Mouse (Mus musculus) olfactory bulb, adult 2 months (tissue): ENCODE data around the gene Plcb1.

Experiments
- CTCF ChIP-seq: fragments of 200-500 bp; IDR thresholded peaks from 2 replicates; pipeline ENCODE4 v1.5.1; 2012; ENCODE audit warnings: low read depth, mild to moderate bottlenecking, low read length, moderate library complexity; ENCODE audit not compliant: insufficient read depth
- POLR2A ChIP-seq: fragments of 200-500 bp; IDR thresholded peaks from 2 replicates; pipeline ENCODE4 v1.6.1; 2012; ENCODE audit warnings: mild to moderate bottlenecking, low read depth, low read length, moderate library complexity; ENCODE audit not compliant: insufficient read depth

DNA sequence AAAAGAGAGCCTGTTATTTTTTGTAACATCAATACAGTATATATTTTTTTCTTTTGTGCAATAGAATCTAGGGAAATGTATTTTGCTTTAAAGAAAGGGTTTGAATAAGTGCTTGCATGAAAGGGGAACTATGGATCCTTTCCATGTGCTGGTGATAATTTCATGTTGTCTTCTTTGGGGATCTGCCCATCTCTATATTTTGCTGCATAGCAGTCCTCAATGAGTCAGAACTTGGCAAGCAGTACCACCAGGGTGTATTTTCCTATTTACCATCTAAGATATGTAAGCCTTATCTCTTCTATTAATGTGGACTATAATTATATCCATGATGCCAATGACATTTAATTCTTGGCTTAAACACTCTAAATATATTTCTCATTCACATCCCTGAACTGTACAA is 5.6 kb upstream of the Plcb1 start:
- TF ChIP-seq POLR2A (no peak), CTCF (no peak)
